Mouse (Mus musculus) thymus, adult 2 months (tissue): ENCODE measurements around the gene Slc9a3r1.

Source experiments
- CTCF ChIP-seq: fragments of 200-500 bp; IDR thresholded peaks from 2 replicates; pipeline ENCODE4 v1.5.1; 2012; ENCODE audit warnings: mild to moderate bottlenecking, control low read depth, low read length, moderate library complexity, borderline replicate concordance; ENCODE audit not compliant: control insufficient read depth, poor library complexity, insufficient read depth; ENCODE audit errors: extremely low read depth
- POLR2A ChIP-seq: fragments of 200-500 bp; IDR thresholded peaks from 2 replicates; pipeline ENCODE4 v1.6.1; 2012; ENCODE audit warnings: mild to moderate bottlenecking, low read length, control low read depth, moderate library complexity; ENCODE audit not compliant: control insufficient read depth, poor library complexity, insufficient read depth; ENCODE audit errors: extremely low read depth

- TF ChIP-seq CTCF (no peak), POLR2A (no peak)
Observed at GRCm38 (mm10) chr11:115227640-115228039, 64.5 kb downstream of the Slc9a3r1 start.
